18 mouse cellular contexts compared by ENCODE assay signal in the genomic region with DNA sequence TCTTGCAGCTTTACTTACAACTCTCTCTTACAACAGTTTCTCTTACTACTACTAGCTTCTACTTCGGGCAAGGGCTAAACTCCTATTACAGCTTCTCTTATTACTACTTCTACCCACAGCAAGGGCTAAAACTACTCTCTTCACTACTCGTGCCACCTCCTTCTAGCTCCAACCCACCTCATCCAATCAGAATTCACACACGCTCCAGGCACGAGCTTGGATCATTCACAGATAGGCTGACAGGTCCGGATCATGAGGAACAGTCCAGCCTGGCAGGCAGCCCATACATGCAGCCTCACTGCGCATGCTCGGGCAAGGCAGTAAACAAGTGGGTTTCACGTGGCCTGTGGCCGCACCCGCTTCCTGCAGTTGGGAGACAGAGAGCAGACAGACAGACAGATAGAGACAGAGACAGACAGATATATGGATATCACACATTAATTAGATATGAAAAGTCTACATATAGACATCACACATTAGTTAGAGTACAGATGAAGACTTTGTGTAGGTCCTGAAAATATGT.
"Had no signal": no experiment of that assay in that cellular context is flagged by ENCODE, and none has a peak within 500 bp of the region (broad histone marks: within the 10 kb centered on the region; RNA-seq: fewer than 3 reads in every experiment).

No protein-coding gene starts in this region.

- H3K27me3 ChIP-seq: kidney, embryonic 15.5 days; limb, embryonic 12.5 days; limb, embryonic 15.5 days; lung, embryonic 15.5 days had no signal

- H3K4me1 ChIP-seq: kidney, embryonic 15.5 days; limb, embryonic 12.5 days; limb, embryonic 15.5 days; lung, embryonic 15.5 days had no signal

- ATAC-seq: liver, postnatal 0 days had no signal

- H3K27ac ChIP-seq: kidney, embryonic 15.5 days; left cerebral cortex, adult 2 months; limb, embryonic 12.5 days; limb, embryonic 15.5 days; liver, embryonic 14.5 days; lung, embryonic 15.5 days had no signal

- H3K4me3 ChIP-seq: kidney, embryonic 15.5 days; left cerebral cortex, adult 2 months; limb, embryonic 12.5 days; limb, embryonic 15.5 days; lung, embryonic 15.5 days had no signal

- H3K9me3 ChIP-seq: limb, embryonic 15.5 days; lung, embryonic 15.5 days had no signal

- H3K9ac ChIP-seq: kidney, embryonic 15.5 days; limb, embryonic 12.5 days; limb, embryonic 15.5 days; liver, embryonic 14.5 days; liver, postnatal 0 days; lung, embryonic 15.5 days had no signal

- H3K4me2 ChIP-seq: kidney, embryonic 15.5 days; limb, embryonic 12.5 days; limb, embryonic 15.5 days; liver, embryonic 11.5 days; lung, embryonic 15.5 days; midbrain, embryonic 11.5 days had no signal

- DNase-seq: kidney, postnatal 10 days; kidney, postnatal 36 days; layer of hippocampus, postnatal 36 days; left cerebral cortex, postnatal 4 days; liver, postnatal 0 days; lung, postnatal 14 days; lung, postnatal 4 days; midbrain, embryonic 14.5 days; thymus, adult 18-20 months; thymus, postnatal 36 days had no signal

- H3K36me3 ChIP-seq: kidney, embryonic 15.5 days; limb, embryonic 12.5 days; limb, embryonic 15.5 days; lung, embryonic 15.5 days had no signal
